Mouse (Mus musculus): Measurements from ENCODE around the gene Sertad4.

DNA sequence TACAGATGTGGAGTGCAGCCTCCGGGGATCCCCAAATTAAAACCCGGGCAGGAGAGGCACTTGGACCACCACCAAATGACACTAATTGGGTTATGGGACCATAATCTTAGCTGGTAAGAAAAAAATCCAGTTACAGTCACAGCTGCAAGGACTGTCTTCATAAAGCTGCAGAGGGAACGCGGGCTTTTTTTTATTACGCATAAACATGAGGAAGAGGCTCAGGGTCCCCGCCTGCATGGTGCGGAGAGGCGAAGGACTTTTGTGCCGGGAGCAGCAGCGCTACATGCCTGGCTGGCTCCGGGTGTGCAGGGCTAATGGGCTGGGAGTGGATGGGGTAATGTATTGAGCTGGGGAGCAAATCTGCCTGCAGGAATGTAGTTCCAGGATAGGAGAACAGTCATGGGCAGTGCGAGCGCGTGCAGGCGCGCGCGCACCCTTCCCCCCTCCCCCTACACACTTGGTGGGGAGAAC, 20.3 kb downstream of the Sertad4 start:
- no peak for TF ChIP-seq POLR2A (IDR thresholded peaks at IDR 0.05; ENCODE audit: control insufficient read depth, low read depth, low read length)
- no peak for TF ChIP-seq CTCF (IDR thresholded peaks at IDR 0.05; ENCODE audit: control insufficient read depth, insufficient read depth, insufficient replicate concordance, low read depth, low read length)
